Mouse (Mus musculus): ENCODE results near the gene Aars2. TPM values are rescaled to one million over a fixed set of nuclear protein-coding genes. Genes with fewer than 3 reads are reported as not detected.

The Aars2 gene
- polyA plus RNA-seq, 1 experiment from 2014 or later: 17.3 TPM

DNA sequence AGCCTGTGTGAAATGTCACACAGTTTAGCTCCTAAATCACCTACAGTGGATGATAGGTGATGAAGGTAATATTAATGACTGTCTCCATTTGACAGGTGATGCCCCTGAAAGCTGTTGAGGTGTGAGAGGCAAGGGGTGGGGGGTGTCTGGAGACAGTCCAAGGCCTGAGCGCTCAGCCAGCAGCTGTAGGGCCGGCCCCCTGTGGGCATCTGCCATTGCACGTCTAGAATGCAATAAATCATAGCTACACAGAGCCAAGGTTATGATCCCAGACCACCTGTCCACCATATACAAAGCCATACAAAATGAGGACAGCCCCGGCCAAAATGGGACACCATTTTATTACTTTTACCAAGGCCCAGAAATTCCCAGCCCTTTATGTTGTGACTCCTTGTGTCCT is 18.3 kb downstream of the Aars2 start:
- no peak overlapping the region for H3K4me3 ChIP-seq
- H3K9me3 ChIP-seq: no peaks in the 10 kb centered on the region
- no peak overlapping the region for H3K27ac ChIP-seq (replicated peaks)
- peaks cover 13% of the 10 kb centered on the region for H3K4me1 ChIP-seq
- ATAC-seq (replicated peaks): no peak
- WGBS: 55% methylated on average over 4 of the region's 4 CpGs
- H3K27me3 ChIP-seq: no peaks in the 10 kb centered on the region
- H3K4me2 ChIP-seq (replicated peaks): no peak overlapping the region
- H3K36me3 ChIP-seq: no peaks in the 10 kb centered on the region
- H3K9ac ChIP-seq (replicated peaks): no peak overlapping the region

DNA sequence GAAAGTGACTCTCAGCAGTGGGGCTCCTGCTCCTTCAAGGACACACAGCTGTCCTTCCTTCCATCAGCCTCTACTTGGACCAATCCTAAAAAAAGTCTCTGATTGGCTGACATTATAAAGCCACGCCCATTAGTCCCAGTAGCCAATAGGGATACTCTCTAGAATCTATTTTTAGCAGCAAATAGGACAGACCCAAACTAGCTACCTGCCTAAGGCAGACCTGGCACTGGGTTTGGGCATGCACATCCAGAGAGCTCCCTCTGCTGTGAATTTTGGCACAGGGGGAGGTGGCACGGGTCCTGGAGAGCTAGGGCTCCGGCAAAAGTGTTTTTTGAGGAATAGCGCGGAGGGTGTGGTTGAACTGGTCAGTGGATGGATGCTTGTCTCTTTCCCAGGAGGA is 19.9 kb downstream of the Aars2 start:
- 17% methylated on average over 5 of the region's 5 CpGs for WGBS
- no peak overlapping the region for H3K27ac ChIP-seq (replicated peaks)
- no peak overlapping the region for H3K9ac ChIP-seq (replicated peaks)
- no peaks in the 10 kb centered on the region for H3K9me3 ChIP-seq
- no peak overlapping the region for H3K4me2 ChIP-seq (replicated peaks)
- H3K27me3 ChIP-seq: no peaks in the 10 kb centered on the region
- no peak for ATAC-seq (replicated peaks)
- no peak overlapping the region for H3K4me3 ChIP-seq
- H3K36me3 ChIP-seq: no peaks in the 10 kb centered on the region
- peaks cover 20% of the 10 kb centered on the region for H3K4me1 ChIP-seq

- H3K4me1 ChIP-seq: peaks cover 7% of the 10 kb centered on the region
- H3K4me2 ChIP-seq (replicated peaks): no peak overlapping the region
- no peak overlapping the region for H3K4me3 ChIP-seq
- H3K9ac ChIP-seq (replicated peaks): no peak overlapping the region
- H3K9me3 ChIP-seq: no peaks in the 10 kb centered on the region
- ATAC-seq (replicated peaks): peak; percentile 89
- H3K27ac ChIP-seq (replicated peaks): peak overlapping the region; percentile 69
- 35% methylated on average over 13 of the region's 13 CpGs for WGBS
- peaks cover 8% of the 10 kb centered on the region; the same call in 1 of the 2 replicates for H3K27me3 ChIP-seq
- H3K36me3 ChIP-seq: no peaks in the 10 kb centered on the region
Observed at GRCm38 (mm10) chr17:45530346-45530782, 23.7 kb downstream of the Aars2 start.

DNA sequence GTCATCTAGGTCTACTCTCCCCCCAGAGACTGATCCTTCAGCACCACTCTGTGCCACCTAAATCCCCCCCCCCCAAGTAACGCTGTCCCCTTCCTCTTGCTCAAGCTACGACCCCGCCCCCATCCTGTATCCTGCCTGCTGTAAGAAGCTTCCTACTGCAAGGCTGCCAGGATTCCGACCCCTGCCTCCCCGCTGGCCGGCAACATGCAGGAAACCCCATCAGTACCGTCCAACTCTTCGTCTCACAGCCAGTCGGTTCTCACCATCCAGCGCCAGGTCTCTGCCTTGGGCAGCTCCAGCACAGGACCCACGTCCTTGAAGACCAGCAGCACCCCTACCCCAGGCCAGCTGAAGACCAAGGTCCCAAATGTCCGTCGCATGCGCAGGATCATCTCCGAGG is 26.3 kb downstream of the Aars2 start:
- Histone ChIP-seq H3K9me3 (no peaks in the 10 kb centered on the region), H3K27me3 (peaks cover 10% of the 10 kb centered on the region; the same call in 1 of the 2 replicates), H3K4me1 (peaks cover 21% of the 10 kb centered on the region), H3K4me3 (no peak overlapping the region), H3K9ac (replicated peaks) (no peak overlapping the region), H3K36me3 (no peaks in the 10 kb centered on the region), H3K27ac (replicated peaks) (no peak overlapping the region), H3K4me2 (replicated peaks) (no peak overlapping the region)
- 56% methylated on average over 15 of the region's 15 CpGs for WGBS
- no peak for ATAC-seq (replicated peaks)

DNA sequence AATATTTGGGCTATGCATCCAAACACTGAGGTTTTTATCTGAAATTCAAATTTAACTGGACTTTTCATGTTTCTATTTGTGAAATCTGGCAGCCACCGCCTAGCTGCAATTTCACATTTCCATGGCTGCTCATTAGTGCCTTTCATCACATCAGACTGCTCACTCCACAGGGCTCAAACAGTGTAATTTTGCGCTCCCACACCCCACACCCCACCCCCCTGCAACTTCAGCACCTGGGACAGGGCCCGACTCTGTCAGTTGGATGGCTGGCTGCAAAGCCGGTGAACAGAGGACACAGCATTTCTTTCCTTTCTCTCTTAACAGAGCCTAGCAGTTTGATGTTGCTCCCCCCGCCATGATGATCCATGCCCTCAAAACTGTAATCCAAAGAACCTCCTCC is 29.6 kb downstream of the Aars2 start:
- no peak; the same call in 1 of the 2 replicates for ATAC-seq (replicated peaks)
- WGBS: 8% methylated on average over 5 of the region's 5 CpGs
- Histone ChIP-seq H3K27me3 (peaks cover 10% of the 10 kb centered on the region; the same call in 1 of the 2 replicates), H3K9me3 (no peaks in the 10 kb centered on the region), H3K27ac (replicated peaks) (peak overlapping the region; percentile 7; the same call in 1 of the 2 replicates), H3K36me3 (no peaks in the 10 kb centered on the region), H3K9ac (replicated peaks) (no peak overlapping the region), H3K4me2 (replicated peaks) (no peak overlapping the region), H3K4me1 (peaks cover 14% of the 10 kb centered on the region), H3K4me3 (no peak overlapping the region)

DNA sequence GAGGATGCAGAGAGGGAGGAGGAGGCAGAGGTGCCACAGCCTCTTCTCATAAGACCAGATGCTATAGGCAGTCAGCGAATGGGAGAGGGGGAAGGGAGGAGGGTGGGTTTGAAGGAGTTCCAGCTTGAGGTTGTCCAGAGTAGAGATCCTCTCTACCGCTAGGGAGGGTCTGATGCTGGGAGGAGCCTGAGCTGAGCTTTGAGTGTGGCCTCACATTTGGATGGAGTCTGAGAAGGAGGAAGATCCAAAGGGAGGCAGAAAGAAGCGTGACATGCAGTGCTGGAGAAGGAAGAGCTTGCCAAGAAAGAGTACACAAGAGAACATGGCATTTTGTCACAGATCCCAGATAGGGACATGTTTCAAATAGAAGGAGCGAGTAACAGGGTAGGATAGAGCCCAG is 31.8 kb downstream of the Aars2 start:
- Histone ChIP-seq H3K27me3 (peaks cover 10% of the 10 kb centered on the region; the same call in 1 of the 2 replicates), H3K4me1 (peaks cover 14% of the 10 kb centered on the region), H3K9ac (replicated peaks) (no peak overlapping the region), H3K36me3 (no peaks in the 10 kb centered on the region), H3K4me3 (no peak overlapping the region), H3K27ac (replicated peaks) (0 out of 2 replicates have a peak overlapping the region, but pooled peaks have one; percentile 17), H3K4me2 (replicated peaks) (no peak overlapping the region), H3K9me3 (no peaks in the 10 kb centered on the region)
- 0 out of 2 replicates have a peak, but pooled peaks have one; percentile 2 for ATAC-seq (replicated peaks)
- WGBS: 61% methylated on average over 4 of the region's 4 CpGs

DNA sequence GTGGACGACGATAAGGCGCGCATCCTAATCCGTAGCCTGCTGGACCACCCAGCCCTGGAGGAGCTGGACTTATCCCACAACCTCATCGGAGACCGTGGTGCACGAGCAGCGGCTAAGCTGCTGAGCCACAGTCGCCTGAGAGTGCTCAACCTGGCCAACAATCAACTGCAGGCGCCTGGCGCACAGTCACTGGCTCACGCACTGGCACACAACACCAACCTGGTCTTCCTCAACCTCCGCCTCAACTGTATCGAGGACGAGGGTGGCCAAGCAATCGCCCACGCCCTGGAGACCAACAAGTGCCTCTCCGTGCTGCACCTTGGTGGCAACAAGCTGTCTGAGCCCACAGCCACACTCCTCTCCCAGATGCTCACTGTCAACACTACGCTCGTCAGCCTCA is 33.0 kb downstream of the Aars2 start:
- no peak for ATAC-seq (replicated peaks)
- WGBS: 79% methylated on average over 21 of the region's 21 CpGs
- Histone ChIP-seq H3K27ac (replicated peaks) (no peak overlapping the region), H3K9ac (replicated peaks) (no peak overlapping the region), H3K9me3 (no peaks in the 10 kb centered on the region), H3K36me3 (0 out of 2 replicates have a peak, but pooled peaks cover 4% of the 10 kb centered on the region), H3K4me3 (no peak overlapping the region), H3K4me1 (peaks cover 25% of the 10 kb centered on the region), H3K27me3 (peaks cover 8% of the 10 kb centered on the region; the same call in 1 of the 2 replicates), H3K4me2 (replicated peaks) (no peak overlapping the region)

DNA sequence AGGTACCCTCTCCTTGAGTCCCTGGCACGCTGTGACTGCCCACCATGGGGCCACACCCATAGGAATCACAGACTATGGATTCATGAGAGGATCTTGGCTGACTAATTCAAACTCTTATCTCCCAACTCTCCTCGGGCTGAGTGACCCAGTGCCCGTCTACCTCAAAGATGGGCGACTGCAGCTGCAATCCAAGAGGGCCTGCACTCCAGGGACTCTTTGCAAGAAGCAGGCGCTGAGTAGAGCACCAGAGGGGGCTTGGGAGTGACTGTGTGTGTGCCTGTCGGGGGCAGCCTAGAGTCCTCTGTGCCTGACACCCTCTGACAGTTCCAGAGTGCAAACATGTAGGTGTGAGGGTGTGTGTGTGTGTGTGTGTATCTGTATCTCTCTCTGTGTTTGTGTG is 35.5 kb downstream of the Aars2 start:
- Histone ChIP-seq H3K4me3 (no peak overlapping the region), H3K4me2 (replicated peaks) (no peak overlapping the region), H3K9ac (replicated peaks) (no peak overlapping the region), H3K4me1 (peaks cover 33% of the 10 kb centered on the region), H3K27ac (replicated peaks) (no peak overlapping the region), H3K27me3 (peaks cover 8% of the 10 kb centered on the region), H3K9me3 (no peaks in the 10 kb centered on the region), H3K36me3 (peaks cover 26% of the 10 kb centered on the region; the same call in 1 of the 2 replicates)
- no peak for ATAC-seq (replicated peaks)
- WGBS: 39% methylated on average over 6 of the region's 6 CpGs

- Histone ChIP-seq H3K4me3 (no peak overlapping the region), H3K36me3 (peaks cover 26% of the 10 kb centered on the region; the same call in 1 of the 2 replicates), H3K4me1 (peaks cover 39% of the 10 kb centered on the region), H3K4me2 (replicated peaks) (no peak overlapping the region), H3K9me3 (no peaks in the 10 kb centered on the region), H3K27ac (replicated peaks) (no peak overlapping the region), H3K9ac (replicated peaks) (no peak overlapping the region), H3K27me3 (peaks cover 9% of the 10 kb centered on the region)
- 68% methylated on average over 2 of the region's 2 CpGs for WGBS
- no peak for ATAC-seq (replicated peaks)
Observed at GRCm38 (mm10) chr17:45542705-45543104, 36.1 kb downstream of the Aars2 start.

- Histone ChIP-seq H3K9ac (replicated peaks) (no peak overlapping the region), H3K36me3 (peaks cover 26% of the 10 kb centered on the region; the same call in 1 of the 2 replicates), H3K4me2 (replicated peaks) (no peak overlapping the region), H3K27me3 (peaks cover 9% of the 10 kb centered on the region), H3K4me1 (peaks cover 43% of the 10 kb centered on the region), H3K9me3 (no peaks in the 10 kb centered on the region), H3K4me3 (no peak overlapping the region), H3K27ac (replicated peaks) (no peak overlapping the region)
- no peak for ATAC-seq (replicated peaks)
- 24% methylated on average over 1 of the region's 1 CpGs for WGBS
Observed at GRCm38 (mm10) chr17:45543115-45543514, 36.5 kb downstream of the Aars2 start.

GRCm38 (mm10) chr17:45544001-45544872 is 37.6 kb downstream of the Aars2 start:
- H3K9me3 ChIP-seq: no peaks in the 10 kb centered on the region
- ATAC-seq (replicated peaks): no peak
- WGBS: 10% methylated on average over 24 of the region's 24 CpGs
- H3K36me3 ChIP-seq: peaks cover 26% of the 10 kb centered on the region; the same call in 1 of the 2 replicates
- no peak overlapping the region for H3K9ac ChIP-seq (replicated peaks)
- H3K4me3 ChIP-seq: no peak overlapping the region
- H3K27ac ChIP-seq (replicated peaks): no peak overlapping the region; the same call in 1 of the 2 replicates
- H3K4me2 ChIP-seq (replicated peaks): 0 out of 2 replicates have a peak overlapping the region, but pooled peaks have one; percentile 0
- H3K27me3 ChIP-seq: peaks cover 9% of the 10 kb centered on the region
- peaks cover 48% of the 10 kb centered on the region for H3K4me1 ChIP-seq

- Histone ChIP-seq H3K36me3 (peaks cover 26% of the 10 kb centered on the region; the same call in 1 of the 2 replicates), H3K27me3 (peaks cover 9% of the 10 kb centered on the region), H3K9me3 (no peaks in the 10 kb centered on the region), H3K4me3 (peak overlapping the region; percentile 1; the same call in 1 of the 2 replicates), H3K27ac (replicated peaks) (no peak overlapping the region), H3K9ac (replicated peaks) (no peak overlapping the region), H3K4me1 (peaks cover 50% of the 10 kb centered on the region), H3K4me2 (replicated peaks) (0 out of 2 replicates have a peak overlapping the region, but pooled peaks have one; percentile 0)
- WGBS: 9% methylated on average over 46 of the region's 46 CpGs
- no peak for ATAC-seq (replicated peaks)
Observed at GRCm38 (mm10) chr17:45544873-45545277, 38.2 kb downstream of the Aars2 start.

All from forebrain, embryonic 15.5 days (tissue).